Mouse (Mus musculus) cerebellum, adult (tissue): ENCODE measurements at regions not wholly inside any gene's neighbourhood (a gene's known extent, or its start where the extent isn't known, plus 50 kb on each side); places are given as distances from the start of the nearest gene placed in this dataset.

Source experiments
- ATAC-seq: cut with Nextera tagmentation; 2 replicates; pipeline ENCODE4 v1.9.2; 2017; ENCODE audit warnings: mild to moderate bottlenecking, moderate library complexity, mixed read lengths; ENCODE audit not compliant: insufficient number of reproducible peaks, low FRiP score, low TSS enrichment

GRCm38 (mm10) chr10:19149196-19149869, 133.9 kb upstream of the Tnfaip3 start:
- ATAC-seq: no peak

DNA sequence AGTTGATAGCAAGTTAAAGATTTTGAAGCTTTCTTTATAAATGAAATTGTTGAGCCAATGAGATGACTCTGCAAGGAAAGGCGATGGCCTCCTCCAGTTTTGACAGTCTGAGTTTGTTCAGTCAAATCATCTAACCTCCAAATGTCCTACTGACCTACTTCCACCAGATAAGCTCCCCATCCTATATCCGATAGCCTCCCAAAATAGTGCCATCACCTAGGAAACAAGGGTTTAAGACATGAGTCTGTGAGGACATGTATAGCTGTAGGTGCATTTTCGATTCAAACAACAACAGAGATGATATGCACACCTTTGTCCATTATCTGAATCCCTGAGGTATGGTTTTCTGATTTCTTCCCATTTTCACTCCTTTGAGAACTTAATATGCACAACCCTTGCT, 126.0 kb upstream of the Tnfaip3 start:
- ATAC-seq: no peak

- no peak for ATAC-seq
Observed at GRCm38 (mm10) chr10:19140628-19141027, 125.2 kb upstream of the Tnfaip3 start.

DNA sequence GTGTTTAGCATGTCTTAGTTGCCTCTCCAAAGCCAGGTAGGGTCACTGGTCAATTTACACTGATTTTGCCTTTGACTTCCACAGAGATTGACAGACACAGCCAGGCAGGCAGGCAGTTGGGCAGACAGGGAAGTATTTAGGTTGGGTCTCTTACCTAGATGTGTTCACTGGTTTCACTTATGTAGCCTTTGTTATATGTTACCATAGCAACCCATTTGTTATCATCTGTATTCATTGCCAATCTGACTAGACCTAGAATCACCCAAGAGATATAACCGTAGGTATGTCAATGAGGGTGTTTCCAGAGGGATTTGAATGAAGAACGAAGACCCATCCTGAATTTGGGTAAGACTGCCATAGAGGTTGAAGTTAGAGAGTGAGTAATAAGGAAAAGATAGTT, 123.8 kb upstream of the Tnfaip3 start:
- no peak for ATAC-seq

GRCm38 (mm10) chr10:19138258-19138657, 122.8 kb upstream of the Tnfaip3 start:
- no peak for ATAC-seq

DNA sequence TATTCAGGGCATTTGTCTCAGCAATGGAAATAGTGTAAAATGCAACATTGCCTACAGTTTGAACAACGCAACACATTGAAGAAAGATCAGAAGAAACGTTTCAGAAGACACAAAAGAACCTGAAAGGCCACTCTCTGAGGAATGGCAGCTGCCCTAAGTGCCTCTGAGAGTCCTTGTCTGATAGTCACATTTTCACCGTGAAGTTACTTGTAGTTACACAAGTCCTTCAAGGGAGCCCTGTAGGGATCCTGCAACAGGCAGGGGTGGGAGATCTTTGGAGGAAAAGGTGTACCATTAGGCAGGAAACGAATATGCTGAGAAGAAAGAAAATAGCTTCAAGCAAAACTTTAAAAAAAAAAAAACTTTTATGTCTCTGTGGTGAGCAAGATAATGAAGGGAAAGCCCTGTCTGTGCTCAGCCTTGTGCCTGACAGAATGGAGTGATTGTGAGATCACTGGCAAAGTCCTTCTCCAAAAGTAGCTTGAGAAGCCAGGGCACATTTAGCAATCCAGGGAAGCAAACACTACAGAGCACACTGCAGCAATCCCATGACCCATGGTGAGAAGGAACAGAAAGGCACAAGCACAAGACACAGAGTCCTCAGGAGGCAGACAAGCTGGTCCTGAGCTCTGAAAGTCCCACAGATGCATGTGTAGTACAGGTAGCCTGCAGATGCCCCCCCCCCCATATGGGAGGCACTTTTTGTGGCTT, 112.3 kb upstream of the Tnfaip3 start:
- ATAC-seq: no peak

- no peak for ATAC-seq
Observed at GRCm38 (mm10) chr10:19126922-19127321, 111.5 kb upstream of the Tnfaip3 start.

DNA sequence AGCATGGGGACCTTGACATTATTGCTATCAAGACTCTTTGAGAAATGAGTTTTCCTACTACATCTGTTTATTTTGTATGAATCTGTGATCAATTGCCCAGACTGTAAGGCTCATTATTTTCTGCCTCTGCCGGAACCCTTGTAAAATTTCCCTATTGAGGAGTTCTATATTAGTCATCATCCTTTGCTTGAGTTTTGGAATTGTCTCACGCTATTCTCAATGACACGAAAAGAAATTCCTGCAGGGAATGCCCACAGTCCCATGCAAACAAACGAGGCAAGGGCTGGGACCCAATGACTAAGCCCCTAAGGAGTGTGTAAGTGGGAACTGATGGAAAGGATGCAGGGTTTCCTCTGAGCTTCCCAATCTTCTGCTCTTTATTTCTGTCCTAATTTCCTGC, 111.0 kb upstream of the Tnfaip3 start:
- ATAC-seq: no peak

DNA sequence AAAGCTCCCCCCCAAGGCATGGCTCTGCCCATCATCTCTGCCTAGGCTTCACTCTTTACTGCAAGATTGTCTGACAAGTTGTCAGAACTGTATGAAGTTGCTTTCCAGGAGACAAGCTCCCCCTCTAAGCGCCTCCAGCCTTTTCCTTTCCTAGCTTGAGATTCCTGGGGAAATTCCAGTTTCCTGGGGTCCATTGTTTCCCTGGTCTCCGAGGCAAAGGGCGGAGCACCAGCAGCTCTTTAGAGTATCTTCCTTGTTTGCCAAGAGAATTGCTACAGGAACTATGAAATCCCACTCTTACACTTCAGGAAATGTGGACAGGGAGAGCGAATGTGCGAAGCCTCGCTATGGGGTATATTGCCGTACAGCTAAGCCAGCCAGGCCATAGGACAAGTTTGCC, 108.2 kb upstream of the Tnfaip3 start:
- ATAC-seq: no peak

DNA sequence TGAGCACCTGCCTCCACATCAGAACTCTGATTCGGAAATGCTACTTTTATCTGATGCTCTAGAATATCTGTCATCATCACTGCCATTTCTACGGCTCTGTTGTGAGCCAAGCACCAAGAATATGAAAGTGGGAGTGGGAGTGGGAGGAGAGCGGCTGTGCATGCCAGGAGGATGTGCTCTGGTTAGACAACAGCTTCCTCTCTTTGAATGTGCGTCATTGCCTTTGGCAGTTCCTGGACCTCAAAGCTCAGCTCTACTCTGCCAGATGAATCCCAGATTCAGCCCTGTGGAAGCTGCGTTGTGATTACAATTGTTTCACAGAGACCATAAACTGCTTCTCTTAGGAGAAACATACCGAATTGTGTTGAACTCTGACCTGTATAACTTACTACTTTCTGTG, 106.8 kb upstream of the Tnfaip3 start:
- ATAC-seq: no peak

GRCm38 (mm10) chr10:19119281-19120049, 104.0 kb upstream of the Tnfaip3 start:
- no peak for ATAC-seq

DNA sequence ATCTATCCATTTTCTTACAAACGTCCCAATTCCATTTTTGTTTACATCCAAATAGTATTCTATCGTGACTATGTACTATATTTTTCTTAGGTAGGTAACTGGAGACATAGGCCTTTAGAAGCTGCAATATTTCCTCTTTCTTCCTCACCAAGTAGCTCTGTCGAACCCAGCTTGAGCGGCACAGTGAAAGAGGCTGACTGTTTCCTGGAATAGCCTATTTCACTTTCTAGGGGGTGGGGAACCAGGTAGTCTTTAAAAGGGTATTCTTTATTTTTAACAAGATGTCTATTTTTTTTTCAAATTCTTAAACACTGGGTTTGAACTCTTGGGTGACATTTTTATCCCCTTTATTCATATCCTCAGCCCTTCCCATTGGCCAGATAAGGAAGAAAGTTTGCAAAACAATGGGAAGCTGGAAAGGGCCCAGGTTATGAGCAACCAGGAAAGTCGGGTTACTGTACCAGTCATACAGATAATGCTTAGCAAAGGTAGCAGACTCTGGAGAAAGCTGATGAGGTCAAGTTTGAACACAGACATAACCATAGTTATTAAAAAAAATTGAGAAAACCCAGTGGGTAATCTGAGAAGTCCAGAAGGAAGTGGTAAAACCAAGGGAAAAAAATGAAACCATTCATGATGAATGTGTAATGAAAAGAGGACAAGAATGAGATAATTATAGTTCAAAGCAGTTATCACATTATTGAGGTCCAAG, 103.3 kb upstream of the Tnfaip3 start:
- no peak for ATAC-seq

DNA sequence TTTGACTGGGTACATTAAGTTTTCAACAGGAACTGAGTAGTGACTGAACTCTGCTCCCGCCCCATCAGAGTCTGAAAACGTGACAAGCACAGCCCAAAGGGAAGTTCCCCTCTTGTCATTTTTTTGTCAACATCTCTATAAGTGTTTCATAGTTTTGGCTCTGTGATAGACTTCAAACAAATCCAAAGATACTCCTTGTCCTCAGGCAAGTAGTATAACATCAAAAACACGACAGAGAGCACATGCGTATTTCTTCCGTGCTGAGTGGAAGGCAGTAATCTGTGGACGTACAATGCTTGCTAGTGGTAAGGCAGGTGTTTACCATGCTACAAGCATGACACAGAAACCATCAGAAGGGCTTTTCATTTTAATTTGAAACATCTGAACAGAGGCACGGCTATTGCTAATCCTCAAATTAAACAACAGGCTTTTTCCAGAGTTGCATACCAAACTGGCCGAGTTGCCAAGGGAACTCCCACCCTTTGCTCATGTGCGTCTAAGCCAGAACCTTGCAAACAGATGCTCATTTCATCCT, 101.7 kb upstream of the Tnfaip3 start:
- ATAC-seq: no peak

GRCm38 (mm10) chr10:19112459-19112858, 97.0 kb upstream of the Tnfaip3 start:
- ATAC-seq: no peak

DNA sequence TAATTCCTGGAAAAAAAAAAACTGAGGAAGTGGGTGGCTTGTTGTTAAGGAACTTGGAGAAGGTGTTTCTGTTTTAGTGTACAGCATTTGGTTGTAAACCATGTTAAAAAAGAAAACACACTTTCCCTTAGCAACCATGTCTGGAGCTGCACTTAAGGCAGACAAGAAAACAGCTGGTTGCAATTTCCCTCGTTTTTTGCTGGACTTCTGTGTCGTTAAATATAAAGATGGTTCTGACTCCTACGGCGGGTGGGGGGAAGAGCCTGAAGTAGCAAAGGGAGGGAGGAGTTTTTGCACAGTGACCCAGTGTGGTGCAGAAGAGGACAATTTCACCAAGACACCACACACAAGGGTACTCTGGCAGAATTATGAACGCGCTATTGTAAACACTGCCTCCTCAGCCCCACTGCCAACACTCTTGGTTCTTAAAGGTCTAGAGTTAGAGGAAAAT, 89.8 kb upstream of the Tnfaip3 start:
- no peak for ATAC-seq

GRCm38 (mm10) chr10:19104671-19105203, 89.3 kb upstream of the Tnfaip3 start:
- no peak for ATAC-seq

DNA sequence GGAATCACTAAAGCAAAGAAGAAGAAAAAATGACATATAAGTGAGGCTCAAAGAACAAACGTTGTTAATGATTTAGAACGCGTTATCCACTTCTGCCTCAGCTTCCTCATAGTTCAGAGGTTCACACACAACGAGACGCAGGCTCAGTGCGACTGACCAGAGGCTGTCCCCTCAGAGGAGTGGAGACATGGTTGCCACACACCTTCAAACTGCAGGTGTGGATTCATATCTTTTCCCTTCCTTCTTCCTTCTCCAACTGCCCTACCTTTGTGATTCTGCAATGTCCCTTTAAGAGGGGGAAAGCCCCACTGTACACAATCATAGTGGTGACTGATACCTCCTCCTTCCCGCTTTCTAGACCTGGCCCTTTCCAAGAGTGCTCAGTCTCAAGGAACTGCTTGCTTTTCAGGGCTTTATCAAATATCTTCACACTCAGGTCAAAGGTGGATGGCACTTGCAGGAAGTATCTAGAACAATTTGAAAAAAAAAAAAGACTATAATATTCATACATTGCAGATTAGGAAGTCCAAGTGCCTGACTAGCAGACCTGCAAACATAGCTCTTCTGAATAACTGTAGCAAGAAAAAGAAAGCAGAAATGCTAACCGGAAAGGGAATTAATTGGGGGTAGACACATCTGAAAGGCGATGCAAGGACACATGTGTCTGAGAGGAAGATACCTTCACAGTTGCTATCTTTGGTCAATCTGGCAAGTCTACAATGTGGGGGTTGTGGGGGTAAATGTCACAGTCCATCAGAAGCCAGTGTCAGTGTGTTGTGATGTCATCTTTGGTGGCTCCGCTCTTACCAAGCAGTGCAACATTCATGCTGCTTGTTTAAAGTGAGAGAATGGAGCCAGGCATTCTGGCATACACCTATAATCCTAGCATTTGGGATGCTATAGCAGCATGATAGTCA, 84.2 kb upstream of the Tnfaip3 start:
- no peak for ATAC-seq

DNA sequence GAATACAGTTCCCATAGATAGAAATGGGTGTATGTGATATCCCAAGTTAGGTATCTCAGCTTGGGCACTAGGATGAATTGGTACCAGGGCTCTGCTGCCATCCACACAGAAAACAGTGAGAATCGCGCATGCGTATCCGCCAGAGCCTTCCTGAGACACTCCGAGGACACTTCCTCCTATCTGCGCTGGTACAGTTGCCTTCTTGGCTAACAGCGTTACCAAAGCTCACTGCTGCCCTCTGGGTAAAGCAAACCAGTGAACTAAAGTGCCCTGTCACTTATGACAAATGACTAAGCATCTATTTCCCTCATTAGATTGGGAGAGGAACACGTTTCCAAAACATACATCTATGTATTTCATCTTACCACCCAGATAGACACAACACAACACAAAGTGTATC, 78.8 kb upstream of the Tnfaip3 start:
- no peak for ATAC-seq

GRCm38 (mm10) chr10:19093689-19094088, 78.2 kb upstream of the Tnfaip3 start:
- no peak for ATAC-seq
